Mouse (Mus musculus): ENCODE data around the gene Abca1.
A peak's percentile ranks its signal among the peaks of the same experiment; 100 is the strongest.

Gene Abca1

DNA sequence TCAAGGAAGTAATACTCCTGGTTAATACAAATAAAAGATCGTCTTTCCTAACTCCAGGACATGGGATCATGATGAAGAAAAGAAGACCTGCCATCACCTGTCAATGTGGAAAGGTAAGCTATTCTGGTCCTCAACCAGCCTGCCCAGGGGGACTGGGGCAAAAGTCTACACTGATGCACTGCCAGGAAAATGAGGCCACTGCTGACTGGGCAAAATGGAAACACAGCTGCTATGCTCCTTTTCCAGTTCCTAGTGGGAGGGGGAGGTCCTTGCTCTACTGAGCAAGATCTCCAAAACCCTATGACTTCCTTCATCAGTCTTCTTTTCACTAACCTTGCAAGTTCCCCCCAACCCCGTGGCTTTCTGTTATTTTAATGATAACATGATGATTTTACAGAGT, 73.1 kb downstream of the Abca1 start:
- DNase-seq (ENCODE audit: low spot score in 2 of 2) = no peak

DNA sequence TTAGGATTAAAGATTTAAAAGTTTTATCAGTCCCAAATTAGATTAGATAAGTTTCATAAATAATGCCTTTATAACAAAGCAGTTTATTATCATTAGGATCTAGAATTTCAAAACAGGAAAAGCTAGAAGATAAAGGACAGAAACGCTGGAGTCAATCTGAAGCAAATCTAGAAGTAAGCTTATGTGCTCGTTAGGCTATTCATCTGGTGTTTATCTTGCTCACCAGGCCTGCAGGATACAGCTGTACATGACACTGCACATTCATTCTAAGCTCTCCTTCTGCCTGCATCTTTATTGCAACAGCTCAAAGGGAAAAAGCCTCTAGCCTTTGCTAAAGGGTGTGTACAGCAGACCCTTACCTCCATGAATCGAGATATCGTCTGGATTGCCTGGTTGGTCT, 74.1 kb downstream of the Abca1 start:
- DNase-seq (ENCODE audit: low spot score in 2 of 2) = no peak

DNA sequence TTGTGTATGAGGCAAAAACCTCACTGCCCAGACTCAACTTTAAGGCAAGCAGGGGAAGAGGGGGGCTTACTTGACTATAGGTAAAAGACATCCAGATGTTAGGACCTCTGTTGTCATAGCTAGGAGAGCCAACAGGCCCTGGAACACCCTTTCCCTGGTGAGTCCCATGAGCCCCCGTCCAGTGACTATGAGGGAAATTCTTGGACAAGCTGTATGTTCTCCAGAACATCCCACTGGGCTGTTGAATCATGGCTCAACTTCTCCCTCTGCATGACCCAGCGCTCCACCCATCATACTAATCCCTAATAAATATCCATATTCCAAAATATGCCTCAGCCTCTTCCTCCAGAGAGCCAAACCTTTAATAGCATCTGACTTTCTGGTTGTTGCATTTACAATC, 76.6 kb downstream of the Abca1 start:
- DNase-seq (ENCODE audit: low spot score in 2 of 2) = peak; percentile 37 to 49

DNA sequence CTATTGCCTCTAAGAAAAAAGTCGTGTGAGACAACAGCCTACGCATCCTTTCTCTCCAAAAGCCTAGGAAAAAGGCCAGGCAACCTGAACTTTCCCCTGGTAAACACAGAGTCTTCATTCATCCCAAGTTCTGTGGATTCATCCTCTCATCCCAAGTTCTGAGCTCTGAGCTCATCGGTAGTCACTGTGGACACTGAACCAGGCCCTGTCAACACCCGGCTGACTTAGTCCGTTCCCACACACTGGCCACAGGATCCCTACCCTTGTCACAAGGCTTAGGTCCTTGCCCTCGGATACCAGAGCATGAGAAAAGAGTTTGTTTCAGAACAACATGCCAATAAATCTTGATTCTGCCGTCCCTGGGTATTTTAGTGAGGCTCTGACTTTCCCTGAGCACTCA, 77.2 kb downstream of the Abca1 start:
- DNase-seq (ENCODE audit: low spot score in 2 of 2) = peak; percentile 38 to 50

DNA sequence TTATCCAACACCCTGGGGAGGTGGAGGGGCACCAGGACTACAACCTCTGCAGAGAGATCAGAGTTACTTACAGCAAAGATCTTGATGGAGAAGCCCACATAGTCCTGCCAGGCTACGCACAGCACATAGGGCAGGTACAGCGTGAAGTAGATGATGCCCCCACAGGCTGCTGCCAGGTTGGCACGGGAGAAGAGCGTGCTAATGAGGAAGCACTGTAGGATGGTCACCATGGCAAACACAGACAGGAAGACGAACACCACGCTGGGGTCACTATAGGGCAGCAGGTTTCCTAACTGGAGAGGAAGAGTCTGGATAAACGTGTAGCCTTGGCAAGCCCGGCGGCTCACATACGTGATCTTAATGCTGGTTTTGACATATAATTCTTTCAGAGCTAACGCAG, 77.8 kb downstream of the Abca1 start:
- no peak for DNase-seq (ENCODE audit: low spot score in 2 of 2)

DNA sequence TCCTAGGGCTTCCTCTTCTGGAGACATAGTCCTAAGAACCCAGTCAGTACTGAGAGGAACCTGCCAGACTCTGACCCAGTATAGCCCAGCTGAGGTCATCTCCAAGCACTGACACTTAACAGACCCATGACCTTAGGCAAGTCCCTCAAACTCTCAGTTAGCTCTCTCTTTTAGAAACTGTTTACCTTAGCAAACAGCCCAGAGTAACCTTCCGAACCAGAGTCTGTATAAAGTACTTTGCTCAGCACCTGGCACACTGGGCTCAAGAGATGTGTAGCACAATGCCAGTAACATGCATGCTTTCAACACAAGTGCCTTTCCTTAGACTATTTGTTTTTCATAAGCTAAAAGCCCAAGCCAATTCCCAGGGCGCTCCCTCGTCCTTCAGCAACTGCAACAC, 79.4 kb downstream of the Abca1 start:
- no peak for DNase-seq (ENCODE audit: low spot score in 2 of 2)

DNA sequence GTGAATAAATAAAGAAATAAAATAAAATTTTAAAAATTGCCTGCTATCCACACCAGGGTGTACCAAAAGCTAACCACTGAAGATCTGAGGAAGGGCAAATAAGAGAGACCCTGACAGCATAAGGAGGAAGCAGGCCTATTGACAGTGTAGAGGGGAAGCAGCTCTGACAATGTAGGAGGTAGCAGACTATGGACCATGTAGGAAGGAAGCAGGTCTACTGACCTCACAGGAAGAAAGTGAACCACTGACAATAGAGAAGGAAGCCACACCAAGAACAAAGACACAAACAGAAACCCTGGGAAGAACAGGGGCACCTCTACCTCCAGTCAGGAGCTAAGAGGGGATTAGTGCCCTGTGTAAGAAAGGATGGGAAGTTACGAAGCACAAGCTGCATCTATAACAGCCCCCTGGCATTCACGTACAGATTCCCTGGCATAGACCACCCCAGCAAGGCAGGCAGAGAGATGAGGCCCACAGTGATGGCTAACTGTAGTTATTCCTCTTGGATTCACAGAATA, 80.8 kb downstream of the Abca1 start:
- DNase-seq (ENCODE audit: low spot score in 2 of 2) = peak in 1 of 2 experiments; percentile 56

DNA sequence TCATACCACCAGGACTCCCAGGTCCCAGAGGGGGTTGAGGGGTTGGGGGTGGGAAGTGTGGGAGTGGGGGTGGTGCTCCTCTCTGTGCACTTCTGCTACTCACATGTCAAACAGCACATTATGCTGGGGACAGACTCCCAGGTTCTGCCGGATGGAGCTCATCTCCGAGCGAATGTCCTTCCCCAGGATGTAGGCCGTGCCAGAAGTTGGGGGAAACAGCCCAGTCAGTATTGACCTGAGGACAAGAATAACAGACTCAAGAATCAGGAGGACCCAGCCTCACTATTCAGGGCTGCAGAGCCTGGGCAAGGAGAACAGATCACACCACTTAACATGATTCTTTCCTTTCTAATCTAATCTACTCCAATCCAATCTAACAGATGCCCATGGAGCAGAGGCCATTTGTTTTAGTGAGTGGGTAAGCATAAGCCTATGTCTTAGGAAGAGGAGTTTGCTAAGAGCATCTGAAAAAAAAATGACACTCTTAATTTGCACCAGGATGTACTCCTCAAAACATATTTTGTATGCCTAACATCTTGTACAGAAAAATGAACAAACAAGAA, 82.8 kb downstream of the Abca1 start:
- no peak for DNase-seq (ENCODE audit: low spot score in 2 of 2)

DNA sequence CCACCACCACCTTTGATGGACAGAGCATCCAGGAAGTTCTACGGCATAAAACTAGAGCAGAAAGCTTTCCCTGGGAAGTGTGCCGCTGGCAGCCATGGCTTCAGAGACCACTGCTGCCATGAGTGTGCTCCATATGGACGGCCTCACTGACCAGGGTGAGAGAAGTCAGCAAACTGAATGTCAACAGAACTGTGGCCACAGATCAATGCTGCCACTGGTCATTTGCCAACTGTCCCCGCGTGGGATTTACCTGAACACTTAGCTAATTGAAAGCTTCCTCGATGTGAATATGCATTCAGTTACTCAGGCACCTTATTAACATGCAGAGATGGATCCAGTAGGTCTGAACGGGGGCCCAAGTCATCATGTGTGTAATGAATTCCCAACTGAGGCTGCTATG, 86.7 kb downstream of the Abca1 start:
- DNase-seq (ENCODE audit: low spot score in 2 of 2) = no peak

DNA sequence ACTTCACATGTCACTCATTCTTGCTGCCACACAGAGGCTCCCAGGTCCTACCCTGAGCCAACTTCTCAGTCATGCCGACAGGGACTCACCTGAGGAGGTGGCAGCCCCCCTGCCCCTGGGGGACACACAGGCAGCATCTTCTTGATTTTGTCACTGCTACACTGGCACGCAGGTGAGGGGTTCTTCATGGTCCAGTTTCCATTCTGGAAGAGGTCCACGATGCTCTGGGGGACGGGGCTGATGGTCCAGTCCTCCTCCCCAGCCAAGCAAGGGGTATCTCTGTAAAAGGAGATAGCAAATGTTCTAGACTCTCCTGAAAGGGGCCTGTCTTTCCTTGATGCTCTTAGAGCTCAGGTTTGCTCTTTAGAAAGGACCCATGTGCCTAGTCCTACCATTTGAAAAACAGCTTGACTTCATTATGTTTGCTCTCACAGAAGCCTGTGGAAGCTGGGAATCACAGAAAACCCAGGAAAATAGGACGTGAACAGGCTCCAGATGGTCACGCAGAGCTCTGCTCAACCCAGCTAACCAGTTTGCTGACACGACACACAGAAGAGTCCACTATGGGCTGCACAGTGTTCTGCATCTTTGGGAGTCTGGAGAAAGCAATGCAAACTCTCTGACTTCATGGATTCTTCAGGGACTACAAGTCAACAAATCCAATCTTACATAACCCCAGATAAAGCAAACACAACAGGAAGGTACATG, 97.2 kb downstream of the Abca1 start:
- no peak for DNase-seq (ENCODE audit: low spot score in 2 of 2)

DNA sequence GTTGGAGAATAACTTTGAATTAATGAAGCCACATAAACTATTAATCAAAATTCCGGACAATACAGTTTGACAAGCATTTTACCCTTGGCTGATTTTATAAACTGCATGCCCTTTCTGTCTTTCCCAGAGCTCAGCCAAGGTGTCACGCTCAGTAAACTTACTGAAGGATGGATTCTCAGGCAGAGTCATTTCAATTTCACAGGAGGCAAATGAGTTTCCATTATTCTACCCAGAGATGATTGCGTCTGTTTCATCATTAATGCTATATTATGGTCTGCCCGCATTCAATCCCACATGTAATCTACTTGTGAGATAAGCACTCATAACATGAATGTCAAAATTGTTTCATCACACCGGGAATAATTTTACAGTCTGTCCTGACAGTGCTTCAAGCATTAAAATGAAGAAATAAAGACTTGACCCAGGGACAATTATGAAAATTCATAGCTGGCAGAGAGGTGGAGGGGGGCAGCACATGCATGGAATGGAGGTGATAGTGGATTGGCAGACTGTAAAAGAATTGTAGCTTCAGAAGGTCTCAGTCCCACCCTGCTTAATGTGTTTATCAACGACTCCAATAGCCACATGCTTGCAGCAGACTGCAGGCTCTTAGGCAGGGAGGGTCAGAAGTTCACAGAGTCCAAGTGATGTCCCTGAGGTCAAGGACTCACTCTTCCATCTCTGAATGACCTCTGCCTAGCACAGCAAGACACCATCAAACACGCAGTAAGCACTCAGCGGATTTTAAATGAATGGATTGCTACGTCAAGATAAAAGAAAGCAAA, 113.3 kb downstream of the Abca1 start:
- DNase-seq (ENCODE audit: low spot score in 2 of 2) = no peak

DNA sequence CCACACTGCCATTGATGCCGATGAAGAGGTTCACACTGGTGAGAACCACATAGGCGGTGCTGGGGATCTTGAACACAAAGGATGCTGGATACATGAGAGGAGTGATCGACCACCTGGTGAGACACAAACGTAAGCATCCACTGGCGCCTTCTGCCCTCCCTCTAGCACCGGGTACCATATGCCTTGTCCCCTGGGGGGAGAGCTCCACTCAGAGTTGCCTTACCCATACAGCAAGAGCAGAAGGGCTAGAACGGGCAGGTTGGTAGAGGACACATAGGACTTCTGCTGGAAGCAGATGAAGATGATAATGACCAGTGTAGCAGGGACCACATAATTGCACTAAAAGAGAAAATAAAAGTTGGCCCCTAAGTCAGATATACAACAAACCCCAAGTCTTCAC, 113.9 kb downstream of the Abca1 start:
- DNase-seq (ENCODE audit: low spot score in 2 of 2) = no peak

DNA sequence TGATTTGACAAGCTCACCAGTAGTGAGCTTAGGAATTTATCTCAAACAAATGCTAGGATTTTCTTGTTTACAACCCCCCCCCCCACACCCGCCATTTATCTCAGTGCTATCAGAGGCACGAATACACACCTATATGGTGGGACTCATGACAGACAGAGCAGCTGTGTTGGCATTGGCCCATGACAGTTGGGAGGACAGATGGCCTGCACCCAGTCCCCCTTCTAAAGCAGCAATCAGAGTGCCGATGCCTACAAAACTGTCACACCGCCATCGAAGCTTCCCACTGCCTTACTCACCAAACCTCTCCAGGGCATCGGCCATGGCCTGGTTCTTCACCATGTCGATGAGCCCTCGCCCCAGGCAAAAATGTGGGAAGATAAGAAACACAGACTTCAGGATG, 115.9 kb downstream of the Abca1 start:
- no peak for DNase-seq (ENCODE audit: low spot score in 2 of 2)

DNA sequence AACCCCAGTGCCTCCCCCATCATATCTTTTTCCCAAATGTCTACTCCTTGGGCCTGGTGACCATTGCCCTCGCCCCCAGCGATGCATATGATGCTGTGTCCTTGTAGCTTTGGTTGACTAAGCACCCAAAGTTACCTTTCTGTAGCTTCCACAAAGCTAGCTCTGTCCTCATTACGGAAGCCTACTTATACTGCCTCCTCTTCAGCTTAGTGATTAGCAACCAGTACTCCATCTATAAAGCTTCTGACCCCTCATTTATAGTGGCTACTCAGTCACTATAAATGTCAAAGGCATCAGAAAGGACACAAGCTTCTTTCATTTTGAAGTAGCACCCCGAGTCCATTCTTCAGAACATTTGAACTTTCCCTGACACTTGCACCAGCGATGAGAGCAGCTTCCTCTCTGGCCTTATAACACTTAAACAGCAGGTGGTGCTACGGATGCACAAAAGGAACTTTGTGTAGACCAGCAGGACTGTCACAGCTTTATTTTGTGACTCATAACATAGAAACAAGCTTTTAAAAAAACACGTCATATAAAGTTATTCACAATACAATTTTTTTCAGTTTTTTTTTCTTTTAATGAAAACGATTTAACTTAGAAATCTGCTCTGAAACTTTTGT, 129.3 kb downstream of the Abca1 start:
- no peak for DNase-seq (ENCODE audit: low spot score in 2 of 2)

DNA sequence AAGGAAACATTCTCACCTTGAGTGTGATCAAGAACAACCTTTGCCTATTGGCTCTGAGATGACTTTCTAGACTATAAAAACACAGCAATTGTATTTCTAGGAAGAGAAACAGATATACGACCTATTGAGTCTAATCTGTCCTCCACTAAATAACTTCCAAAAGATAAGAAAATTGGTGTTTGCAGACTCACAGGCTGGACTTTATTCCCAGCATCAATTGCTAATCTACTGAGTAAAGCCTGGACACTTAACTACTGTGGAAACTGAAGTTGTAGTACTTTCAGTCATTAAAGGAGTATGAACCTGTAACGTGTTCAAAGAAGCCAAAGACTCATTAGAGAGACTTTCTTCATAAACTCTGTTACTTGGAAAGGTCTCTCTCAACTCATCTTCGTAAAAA, 131.9 kb downstream of the Abca1 start:
- no peak for DNase-seq (ENCODE audit: low spot score in 2 of 2)

DNA sequence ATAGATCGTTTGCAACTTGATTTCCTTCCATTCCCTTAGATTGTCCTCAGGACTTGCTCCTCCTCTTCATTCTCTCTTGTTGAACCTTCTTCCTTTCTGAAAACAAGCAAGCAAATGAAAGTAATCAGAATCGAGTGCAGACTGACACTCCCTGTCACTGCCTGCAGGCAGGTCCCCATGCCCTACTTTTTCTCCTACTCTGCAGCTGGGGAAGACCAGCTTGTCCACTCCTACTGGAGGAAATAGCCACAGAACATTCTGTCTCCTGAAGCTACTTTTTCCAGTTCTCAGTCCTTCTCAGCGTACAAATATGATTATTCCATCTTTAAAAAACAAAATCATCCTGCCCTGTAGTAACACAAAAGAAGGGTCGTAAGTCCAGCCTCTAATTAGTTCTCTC, 135.3 kb downstream of the Abca1 start:
- DNase-seq (ENCODE audit: low spot score in 2 of 2) = no peak

DNA sequence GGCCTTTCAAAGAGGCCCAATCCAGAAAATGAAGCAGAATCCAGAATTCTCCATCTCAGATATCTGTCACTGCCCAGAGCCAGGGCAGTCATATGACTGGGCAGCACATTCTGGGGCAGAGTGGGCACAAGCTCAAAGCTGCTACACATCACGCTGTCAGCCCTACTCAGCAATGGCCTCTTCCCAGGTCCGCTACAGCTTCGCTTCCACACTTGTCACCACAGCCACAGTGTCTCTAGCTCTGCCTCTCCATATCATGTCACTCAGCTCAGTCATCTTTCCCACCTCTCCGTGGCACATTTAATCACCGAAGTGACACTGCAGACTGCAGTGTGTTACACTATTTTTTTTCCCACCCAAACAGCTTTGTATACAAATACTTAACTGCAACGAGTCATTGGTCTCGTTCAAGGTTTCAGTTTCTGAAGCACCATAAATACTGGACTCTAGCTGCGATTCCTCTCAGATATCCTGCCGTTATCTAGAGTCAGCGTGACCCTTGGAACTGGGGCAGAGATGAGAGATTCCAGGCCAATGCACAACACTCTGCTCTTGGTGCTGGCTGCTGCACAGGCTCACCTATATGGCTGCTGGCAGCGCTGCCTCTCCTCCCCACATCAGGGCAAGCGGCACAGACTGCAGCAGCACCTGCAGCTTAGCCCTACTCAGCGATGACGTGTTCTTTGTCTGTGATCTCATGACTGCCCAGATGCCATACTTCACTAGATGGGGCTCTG, 136.3 kb downstream of the Abca1 start:
- no peak for DNase-seq (ENCODE audit: low spot score in 2 of 2)

DNA sequence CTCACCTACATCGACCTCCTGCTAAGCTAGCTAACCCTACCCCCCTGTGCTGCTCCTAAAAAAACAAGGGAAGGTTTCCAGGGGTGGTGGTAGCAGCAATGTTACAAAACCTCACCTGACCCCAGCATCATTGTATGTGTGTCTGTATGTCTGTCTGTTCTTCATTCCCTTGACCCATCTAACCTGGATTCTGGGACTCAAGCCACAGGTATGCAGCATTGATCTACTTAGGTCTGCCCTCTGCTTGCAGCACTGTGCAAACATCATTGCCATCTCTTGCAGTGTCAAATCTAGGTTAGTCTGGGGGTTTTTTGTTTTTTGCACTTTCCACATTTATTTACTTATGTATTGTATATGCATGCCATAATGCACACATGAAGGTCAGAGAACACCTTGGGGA, 141.3 kb downstream of the Abca1 start:
- no peak for DNase-seq (ENCODE audit: low spot score in 2 of 2)

DNA sequence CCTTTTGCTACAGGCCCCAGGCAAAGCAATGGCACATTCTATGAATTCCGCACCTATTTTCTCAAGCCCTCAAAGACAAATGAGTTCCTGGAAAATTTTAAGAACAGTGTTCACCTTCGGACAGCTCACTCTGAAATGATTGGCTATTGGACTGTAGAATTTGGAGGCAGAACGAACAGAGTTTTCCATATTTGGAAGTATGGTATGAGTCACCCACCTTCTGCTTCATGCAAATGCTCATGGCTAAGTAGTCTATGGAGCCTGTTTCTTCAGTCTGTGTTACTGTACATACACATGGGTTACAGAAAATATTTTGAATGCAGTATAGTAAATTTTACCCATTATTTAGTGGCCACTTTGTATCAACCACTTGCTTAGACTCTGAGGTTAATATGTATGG, 144.7 kb downstream of the Abca1 start:
- no peak for DNase-seq (ENCODE audit: low spot score in 2 of 2)

DNA sequence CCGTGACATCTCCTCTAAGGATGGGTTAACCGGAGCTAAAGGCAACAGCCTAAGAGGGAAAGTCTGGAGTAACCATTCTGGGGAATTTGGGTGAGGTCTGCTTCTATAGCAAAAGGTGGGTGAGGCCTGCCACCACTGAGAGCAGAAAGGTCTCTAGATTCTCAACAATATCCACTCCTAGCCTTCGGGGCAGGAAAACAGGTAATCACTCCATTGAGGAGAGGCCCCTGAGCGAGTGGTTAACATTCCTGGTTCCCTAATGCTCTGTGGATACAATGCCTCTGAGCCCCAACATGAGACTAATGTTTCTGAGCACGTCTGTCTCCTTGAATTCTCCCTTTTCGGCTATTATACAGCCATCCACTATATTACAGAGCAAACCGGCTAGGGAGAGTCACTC, 145.3 kb downstream of the Abca1 start:
- no peak for DNase-seq (ENCODE audit: low spot score in 2 of 2)

DNA sequence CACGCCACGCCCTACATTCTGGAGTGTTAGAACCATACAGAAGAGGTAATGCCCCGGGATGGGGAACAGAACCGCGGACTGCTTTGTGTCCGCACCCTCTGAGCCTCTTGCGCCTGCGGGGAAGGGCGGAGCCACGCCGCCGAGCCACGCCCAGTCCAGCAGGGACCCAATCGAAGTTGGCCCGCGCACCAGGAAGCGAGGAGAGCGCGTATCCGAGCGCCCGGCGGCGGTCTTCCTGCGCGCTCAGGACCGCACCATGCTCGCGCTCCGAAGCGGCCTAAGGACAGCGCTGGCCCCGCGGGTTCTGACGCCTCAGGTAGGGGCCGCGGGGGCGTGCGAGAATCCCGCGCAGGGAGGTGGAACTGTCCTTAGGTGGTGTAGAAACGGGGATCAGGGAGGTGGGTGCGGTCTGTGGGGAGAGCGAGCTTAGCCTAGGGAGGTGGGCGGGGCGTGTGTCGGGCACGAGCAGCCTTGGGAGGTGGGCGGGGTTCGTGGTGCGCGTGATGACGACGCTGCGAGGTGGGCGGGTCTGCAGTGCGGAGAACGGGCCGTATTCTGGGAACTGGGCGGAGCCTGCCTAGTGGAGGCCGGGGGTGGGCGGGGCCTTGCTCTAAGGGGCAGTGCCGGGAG, 147.8 kb downstream of the Abca1 start, which contains the start of gene Nipsnap3b:
Gene Nipsnap3b (plus strand): TSS at position 149 of the 630 bp plus-strand sequence.
- peak; percentile 94 to 95 for DNase-seq (ENCODE audit: low spot score in 2 of 2)
